Mouse (Mus musculus): ENCODE results near the gene Tymp. TPM values are rescaled to one million over a fixed set of nuclear protein-coding genes. Genes with fewer than 3 reads are reported as not detected.

Tymp gene
- polyA plus RNA-seq (2015; fragmentation: Illumina TruSeq; extraction: RNeasy Lipid Tissue Mini Kit (QIAGEN cat#74804); ENCODE audit: insufficient read depth, low replicate concordance), result not detected

DNA sequence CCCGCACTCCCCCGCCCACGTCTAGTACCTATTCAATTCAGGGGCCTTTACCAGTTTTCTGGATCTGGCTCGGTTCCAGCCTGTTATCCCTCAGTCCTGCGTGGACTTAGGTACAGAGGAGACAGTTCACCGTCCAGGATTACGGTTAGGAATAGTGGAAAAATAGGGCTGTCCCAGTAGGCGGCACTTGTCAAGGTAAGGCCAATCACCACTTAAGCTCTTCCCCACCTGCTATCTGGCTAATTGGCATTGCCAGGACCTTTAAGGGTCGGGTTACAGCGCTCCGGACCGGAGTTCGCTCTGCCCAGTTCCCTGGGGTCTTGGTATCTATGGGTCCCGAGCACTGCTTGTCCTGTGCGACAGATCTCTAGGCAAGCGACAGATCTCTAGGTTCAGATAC lies at the start of gene Tymp:
Tymp (minus strand) TSS at position 83 of the 400 bp plus-strand sequence.

DNA sequence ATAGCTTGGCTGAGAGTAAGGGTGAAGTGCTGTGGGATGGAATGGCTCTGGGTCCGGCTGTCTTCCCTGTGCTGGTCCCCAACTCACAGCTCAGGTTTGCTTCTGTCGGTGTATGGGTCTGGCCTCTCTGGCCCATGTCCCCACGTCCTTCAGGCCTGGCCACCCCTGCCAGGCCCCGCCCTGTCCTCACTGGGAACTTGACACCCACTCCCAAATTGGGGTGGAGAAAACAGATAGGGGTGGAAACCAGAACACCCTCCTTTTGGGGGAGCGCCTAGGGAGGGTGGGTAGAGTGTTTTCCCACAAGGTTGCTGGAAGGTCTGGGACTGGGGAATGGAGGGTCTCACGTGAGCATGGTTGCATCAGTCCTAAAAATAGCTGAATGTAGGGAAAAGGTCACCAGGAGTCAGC lies 48.9 kb upstream of the Tymp start, which contains the start of gene Cpt1b:
Cpt1b (minus strand) TSS at position 153 of the 411 bp plus-strand sequence.

DNA sequence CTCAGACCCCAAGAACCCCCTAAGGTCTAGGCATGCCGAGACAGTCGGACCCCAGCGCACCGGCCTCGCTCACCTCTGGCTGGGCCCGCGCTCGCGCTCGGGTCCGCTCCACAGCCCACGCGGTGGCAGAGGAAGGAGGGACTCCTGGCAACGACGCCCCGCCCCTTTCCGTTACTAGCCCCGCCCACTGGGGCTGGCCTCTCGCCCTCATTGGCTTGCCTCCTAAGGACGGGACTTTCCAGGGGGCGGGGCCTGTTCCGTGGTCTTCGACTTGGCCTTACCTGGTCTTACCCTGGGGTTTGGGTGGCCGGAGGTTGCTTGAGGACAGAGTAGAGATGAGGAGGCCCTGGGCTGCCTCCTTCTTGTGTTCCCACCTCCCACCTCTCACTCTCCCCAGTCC lies 33.3 kb upstream of the Tymp start, which contains the start of gene Syce3:
Syce3 (minus strand) TSS at position 386 of the 400 bp plus-strand sequence.

DNA sequence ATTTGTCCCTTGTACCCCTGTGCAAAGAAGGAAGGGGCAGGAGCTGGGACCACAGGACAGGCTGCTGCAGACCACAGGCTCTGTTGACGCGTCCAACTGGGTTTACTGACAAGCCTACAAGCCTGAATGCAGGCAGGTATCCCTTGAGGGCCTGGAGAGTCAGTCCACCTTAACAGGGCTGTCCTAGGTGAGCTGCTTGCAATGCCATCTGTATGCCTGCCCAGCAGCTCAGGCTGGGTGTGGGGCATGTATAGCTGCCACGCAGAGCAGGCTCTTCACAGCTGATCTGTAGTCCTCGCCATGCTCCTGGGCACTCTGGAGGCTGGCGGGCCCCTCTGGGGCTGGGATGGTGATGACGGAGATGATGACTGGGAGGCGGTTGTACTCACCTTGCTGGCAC lies 7.8 kb upstream of the Tymp start, which contains the start of gene Klhdc7b:
Klhdc7b (plus strand) TSS at position 301 of the 400 bp plus-strand sequence.

DNA sequence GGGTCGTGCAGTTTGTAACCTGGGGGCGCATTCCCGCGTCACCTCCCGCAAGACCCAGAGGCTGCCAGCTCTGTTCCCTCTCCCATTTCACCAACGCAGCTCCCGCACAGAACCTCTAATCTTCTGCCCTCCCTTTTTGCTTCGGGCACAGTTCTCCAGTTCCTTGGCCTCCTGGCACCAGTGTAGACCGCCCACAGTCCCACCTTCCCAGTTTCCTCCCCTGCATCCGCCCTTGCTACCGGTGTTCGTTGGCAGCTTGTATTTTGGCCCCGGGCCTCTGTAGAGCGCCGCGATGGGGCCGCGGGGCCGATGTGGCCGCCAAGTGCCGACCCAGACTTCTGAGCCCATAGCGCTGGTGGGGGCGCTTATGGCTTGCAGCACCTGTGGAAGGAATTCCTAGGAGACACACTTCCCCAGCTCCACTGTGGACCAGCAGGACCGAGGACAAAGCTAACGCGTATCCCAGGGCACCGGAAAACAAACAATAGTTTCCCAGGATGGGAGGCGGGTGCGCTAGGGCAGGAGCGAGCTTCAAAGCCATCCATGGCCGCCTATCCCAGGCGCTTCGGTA lies 2.1 kb upstream of the Tymp start, which contains the start of gene Odf3b:
Odf3b (minus strand) TSS at position 452 of the 571 bp plus-strand sequence.

DNA sequence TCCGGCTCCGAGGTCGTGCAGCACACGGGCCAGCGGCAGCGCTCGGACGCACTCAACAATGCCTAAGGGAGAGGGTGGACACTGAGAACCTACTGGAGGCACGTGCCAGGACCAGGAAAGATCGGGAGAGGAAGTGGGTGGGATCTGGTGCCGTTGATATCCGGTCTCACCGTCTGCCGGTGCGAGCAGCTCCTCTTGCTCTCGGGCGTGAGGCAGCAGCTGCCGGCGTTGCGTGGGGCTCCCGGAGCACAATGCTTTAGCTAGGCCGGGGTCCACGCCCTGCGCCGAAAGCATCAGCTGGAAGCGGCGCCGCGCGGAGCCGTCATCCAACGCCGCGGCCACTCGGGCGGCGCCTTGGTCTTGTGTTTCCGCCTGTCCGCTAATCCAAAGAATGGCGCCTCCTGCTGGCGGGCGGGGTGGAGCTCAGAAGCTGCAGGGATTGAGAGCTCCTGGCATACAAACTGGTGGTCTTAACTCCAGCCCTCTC lies 3.0 kb downstream of the Tymp start, which contains the start of gene Sco2:
Sco2 (minus strand) TSS at position 85 of the 487 bp plus-strand sequence.

DNA sequence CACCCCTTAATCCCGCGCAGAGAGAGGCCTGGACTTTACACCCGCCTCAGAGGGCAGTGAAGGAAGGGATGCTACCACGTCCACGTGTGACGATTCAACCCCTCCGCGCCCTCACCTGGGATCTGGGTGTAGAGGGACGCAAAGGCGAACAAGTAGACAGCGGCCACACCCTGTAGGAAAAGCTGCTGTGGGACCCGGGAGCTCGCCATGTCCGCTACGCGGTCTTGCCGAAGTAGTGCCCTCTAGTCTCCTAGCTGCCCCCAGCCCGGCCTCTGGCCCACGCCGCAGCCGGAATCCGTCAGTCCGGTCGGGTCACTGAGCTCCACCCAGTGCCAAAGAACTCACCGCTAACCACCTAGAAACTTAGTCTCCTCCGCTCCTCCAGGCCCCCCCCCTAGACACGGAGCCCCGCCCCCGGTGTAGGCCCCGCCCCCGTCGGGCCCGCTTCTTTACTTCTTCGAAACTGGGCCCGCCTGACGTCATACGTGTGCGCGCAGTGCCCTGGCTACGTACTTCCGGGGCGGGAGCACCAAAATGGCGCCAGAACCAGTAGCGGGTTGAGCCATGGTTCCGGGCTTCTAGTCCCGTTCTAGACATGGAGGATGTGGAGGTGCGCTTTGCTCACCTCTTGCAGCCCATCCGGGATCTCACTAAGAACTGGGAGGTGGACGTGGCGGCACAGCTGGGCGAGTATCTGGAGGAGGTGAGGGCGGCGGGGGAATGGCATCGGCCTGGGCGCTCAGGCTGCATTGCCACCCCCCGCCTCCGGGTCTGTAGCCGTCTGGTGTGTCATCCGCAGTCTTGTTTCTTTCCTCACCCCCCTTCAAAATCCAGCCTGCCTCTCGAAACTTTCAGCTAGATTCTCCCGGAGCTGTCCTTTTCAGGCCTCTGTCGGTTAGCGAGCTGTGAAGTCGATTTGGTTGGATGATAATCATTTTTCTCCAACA lies 21.3 kb downstream of the Tymp start, which contains the start of the genes Lmf2 and Ncaph2:
Lmf2 (minus strand) TSS at position 419 of the 947 bp plus-strand sequence.
Ncaph2 (plus strand) TSS at position 479 of the 947 bp plus-strand sequence.

DNA sequence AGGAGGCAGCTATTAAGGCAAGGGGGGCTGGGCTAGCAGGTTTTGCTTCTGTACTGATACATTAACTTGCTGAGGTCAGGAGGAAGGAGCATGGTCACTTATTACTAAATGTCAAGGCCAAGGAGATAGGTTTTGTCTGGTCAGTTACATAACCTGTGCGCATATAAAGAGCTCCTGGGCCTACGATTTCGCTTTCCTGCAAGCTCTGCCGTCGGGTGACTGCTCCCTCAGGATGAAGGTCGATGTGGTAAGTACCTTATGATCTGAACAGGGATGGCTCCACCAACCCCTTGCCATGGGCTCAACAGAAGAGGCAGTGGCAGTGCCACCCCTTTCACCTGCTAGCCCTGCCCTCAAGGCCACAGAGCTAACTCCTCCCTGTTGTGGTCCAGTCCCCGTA lies 42.6 kb downstream of the Tymp start, which contains the start of gene Miox:
Miox (plus strand) TSS at position 128 of the 400 bp plus-strand sequence.

DNA sequence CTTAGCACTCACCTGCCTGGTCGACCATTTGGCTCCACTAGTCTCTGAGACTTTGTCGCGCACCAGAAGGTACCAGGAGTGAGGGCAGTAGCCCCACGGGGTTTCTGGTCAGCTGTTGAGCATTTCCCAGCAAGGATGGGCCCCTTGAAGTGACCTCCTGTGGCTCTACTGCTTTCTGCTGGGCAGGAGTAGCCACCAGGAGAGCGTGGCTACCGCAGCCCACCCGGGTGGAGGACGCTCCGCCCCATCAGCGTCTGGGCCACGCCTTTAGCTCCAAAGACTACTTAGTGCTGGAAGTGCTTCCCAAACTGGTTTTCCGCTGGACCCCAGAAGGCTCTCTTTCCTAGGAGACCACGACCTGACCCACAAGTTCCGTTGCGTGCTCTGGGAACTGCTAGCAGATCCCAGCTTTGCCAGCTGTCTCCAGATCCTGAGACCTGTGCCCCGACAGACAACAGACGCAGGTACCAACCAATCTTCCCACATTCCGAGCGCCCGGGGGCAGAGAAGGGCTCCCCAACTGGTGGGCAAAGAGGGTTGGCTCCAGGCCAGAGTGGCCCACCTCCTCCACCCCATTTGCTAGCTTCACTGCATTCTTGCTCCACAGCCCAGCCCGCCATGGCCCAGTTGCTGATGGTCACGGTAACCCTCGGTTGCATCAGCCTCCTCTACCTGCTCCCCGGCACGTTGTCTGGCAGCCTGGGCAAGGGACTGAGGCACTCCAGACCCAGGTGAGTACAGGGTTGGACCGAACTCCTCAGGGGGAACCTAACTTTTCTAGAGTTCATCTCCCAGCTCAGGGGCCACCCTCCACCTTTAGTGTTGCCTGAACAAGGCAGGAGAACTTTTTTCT lies 53.9 kb downstream of the Tymp start, which contains the start of gene Adm2:
Adm2 (plus strand) TSS at position 51 of the 853 bp plus-strand sequence.

Other genes starting within 250 kb of the Tymp start
- 28.4 TPM for gene Hdac10, start 248.3 kb downstream of the Tymp start, polyA plus RNA-seq (2015; fragmentation: Illumina TruSeq; extraction: RNeasy Lipid Tissue Mini Kit (QIAGEN cat#74804); ENCODE audit: insufficient read depth, low replicate concordance)
- gene Mapk12, start 236.3 kb downstream of the Tymp start, polyA plus RNA-seq (2015; fragmentation: Illumina TruSeq; extraction: RNeasy Lipid Tissue Mini Kit (QIAGEN cat#74804); ENCODE audit: insufficient read depth, low replicate concordance), result 12.4 TPM
- 35.3 TPM for gene Mapk11, start 227.4 kb downstream of the Tymp start, polyA plus RNA-seq (2015; fragmentation: Illumina TruSeq; extraction: RNeasy Lipid Tissue Mini Kit (QIAGEN cat#74804); ENCODE audit: insufficient read depth, low replicate concordance)
- 25.2 TPM for gene Plxnb2, start 196.3 kb downstream of the Tymp start, polyA plus RNA-seq (2015; fragmentation: Illumina TruSeq; extraction: RNeasy Lipid Tissue Mini Kit (QIAGEN cat#74804); ENCODE audit: insufficient read depth, low replicate concordance)
- 10.5 TPM for gene Dennd6b, start 180.5 kb downstream of the Tymp start, polyA plus RNA-seq (2015; fragmentation: Illumina TruSeq; extraction: RNeasy Lipid Tissue Mini Kit (QIAGEN cat#74804); ENCODE audit: insufficient read depth, low replicate concordance)
- gene Ppp6r2, start 165.5 kb downstream of the Tymp start, polyA plus RNA-seq (2015; fragmentation: Illumina TruSeq; extraction: RNeasy Lipid Tissue Mini Kit (QIAGEN cat#74804); ENCODE audit: insufficient read depth, low replicate concordance), result 33.9 TPM
- gene Sbf1, start 61.7 kb downstream of the Tymp start, polyA plus RNA-seq (2015; fragmentation: Illumina TruSeq; extraction: RNeasy Lipid Tissue Mini Kit (QIAGEN cat#74804); ENCODE audit: insufficient read depth, low replicate concordance), result 77.3 TPM
- gene Adm2, start 54.3 kb downstream of the Tymp start, polyA plus RNA-seq (2015; fragmentation: Illumina TruSeq; extraction: RNeasy Lipid Tissue Mini Kit (QIAGEN cat#74804); ENCODE audit: insufficient read depth, low replicate concordance), result 0.61 TPM
- gene Miox, start 42.6 kb downstream of the Tymp start, polyA plus RNA-seq (2015; fragmentation: Illumina TruSeq; extraction: RNeasy Lipid Tissue Mini Kit (QIAGEN cat#74804); ENCODE audit: insufficient read depth, low replicate concordance), result not detected
- gene Lmf2, start 21.4 kb downstream of the Tymp start, polyA plus RNA-seq (2015; fragmentation: Illumina TruSeq; extraction: RNeasy Lipid Tissue Mini Kit (QIAGEN cat#74804); ENCODE audit: insufficient read depth, low replicate concordance), result 12.4 TPM
- gene Ncaph2, start 21.3 kb downstream of the Tymp start, polyA plus RNA-seq (2015; fragmentation: Illumina TruSeq; extraction: RNeasy Lipid Tissue Mini Kit (QIAGEN cat#74804); ENCODE audit: insufficient read depth, low replicate concordance), result 70.9 TPM
- gene Sco2, start 3.2 kb downstream of the Tymp start, polyA plus RNA-seq (2015; fragmentation: Illumina TruSeq; extraction: RNeasy Lipid Tissue Mini Kit (QIAGEN cat#74804); ENCODE audit: insufficient read depth, low replicate concordance), result 4.4 TPM
- not detected for gene Odf3b, start 2.2 kb upstream of the Tymp start, polyA plus RNA-seq (2015; fragmentation: Illumina TruSeq; extraction: RNeasy Lipid Tissue Mini Kit (QIAGEN cat#74804); ENCODE audit: insufficient read depth, low replicate concordance)
- not detected for gene Klhdc7b, start 7.9 kb upstream of the Tymp start, polyA plus RNA-seq (2015; fragmentation: Illumina TruSeq; extraction: RNeasy Lipid Tissue Mini Kit (QIAGEN cat#74804); ENCODE audit: insufficient read depth, low replicate concordance)
- gene Syce3, start 33.5 kb upstream of the Tymp start, polyA plus RNA-seq (2015; fragmentation: Illumina TruSeq; extraction: RNeasy Lipid Tissue Mini Kit (QIAGEN cat#74804); ENCODE audit: insufficient read depth, low replicate concordance), result not detected
- gene Cpt1b, start 48.8 kb upstream of the Tymp start, polyA plus RNA-seq (2015; fragmentation: Illumina TruSeq; extraction: RNeasy Lipid Tissue Mini Kit (QIAGEN cat#74804); ENCODE audit: insufficient read depth, low replicate concordance), result 2.7 TPM
- 4.1 TPM for gene C730034F03Rik, start 52.5 kb upstream of the Tymp start, polyA plus RNA-seq (2015; fragmentation: Illumina TruSeq; extraction: RNeasy Lipid Tissue Mini Kit (QIAGEN cat#74804); ENCODE audit: insufficient read depth, low replicate concordance)
- not detected for gene Gm44502, start 52.7 kb upstream of the Tymp start, polyA plus RNA-seq (2015; fragmentation: Illumina TruSeq; extraction: RNeasy Lipid Tissue Mini Kit (QIAGEN cat#74804); ENCODE audit: insufficient read depth, low replicate concordance)
- gene Chkb, start 52.9 kb upstream of the Tymp start, polyA plus RNA-seq (2015; fragmentation: Illumina TruSeq; extraction: RNeasy Lipid Tissue Mini Kit (QIAGEN cat#74804); ENCODE audit: insufficient read depth, low replicate concordance), result 127 TPM
- gene Mapk8ip2, start 76.9 kb upstream of the Tymp start, polyA plus RNA-seq (2015; fragmentation: Illumina TruSeq; extraction: RNeasy Lipid Tissue Mini Kit (QIAGEN cat#74804); ENCODE audit: insufficient read depth, low replicate concordance), result not detected
- gene Arsa, start 100.4 kb upstream of the Tymp start, polyA plus RNA-seq (2015; fragmentation: Illumina TruSeq; extraction: RNeasy Lipid Tissue Mini Kit (QIAGEN cat#74804); ENCODE audit: insufficient read depth, low replicate concordance), result 12.4 TPM
- 8.1 TPM for gene Shank3, start 122.6 kb upstream of the Tymp start, polyA plus RNA-seq (2015; fragmentation: Illumina TruSeq; extraction: RNeasy Lipid Tissue Mini Kit (QIAGEN cat#74804); ENCODE audit: insufficient read depth, low replicate concordance)
- gene Acr, start 191.3 kb upstream of the Tymp start, polyA plus RNA-seq (2015; fragmentation: Illumina TruSeq; extraction: RNeasy Lipid Tissue Mini Kit (QIAGEN cat#74804); ENCODE audit: insufficient read depth, low replicate concordance), result 0.35 TPM
- gene Rabl2, start 214.9 kb upstream of the Tymp start, polyA plus RNA-seq (2015; fragmentation: Illumina TruSeq; extraction: RNeasy Lipid Tissue Mini Kit (QIAGEN cat#74804); ENCODE audit: insufficient read depth, low replicate concordance), result 6.2 TPM

Data from spleen, adult 10 weeks (tissue).